Mouse (Mus musculus) spleen, adult 2 months (tissue): ENCODE measurements around the gene Hs3st6.

Experiments
- CTCF ChIP-seq: fragments of 200-500 bp; IDR thresholded peaks from 2 replicates; pipeline ENCODE4 v1.5.1; 2011; ENCODE audit warnings: mild to moderate bottlenecking, inconsistent platforms; ENCODE audit not compliant: insufficient read depth, insufficient read length, insufficient replicate concordance; ENCODE audit errors: extremely low read depth
- POLR2A ChIP-seq: fragments of 200-500 bp; IDR thresholded peaks from 2 replicates; pipeline ENCODE4 v1.6.1; 2011; ENCODE audit warnings: low read depth, low read length, inconsistent platforms

DNA sequence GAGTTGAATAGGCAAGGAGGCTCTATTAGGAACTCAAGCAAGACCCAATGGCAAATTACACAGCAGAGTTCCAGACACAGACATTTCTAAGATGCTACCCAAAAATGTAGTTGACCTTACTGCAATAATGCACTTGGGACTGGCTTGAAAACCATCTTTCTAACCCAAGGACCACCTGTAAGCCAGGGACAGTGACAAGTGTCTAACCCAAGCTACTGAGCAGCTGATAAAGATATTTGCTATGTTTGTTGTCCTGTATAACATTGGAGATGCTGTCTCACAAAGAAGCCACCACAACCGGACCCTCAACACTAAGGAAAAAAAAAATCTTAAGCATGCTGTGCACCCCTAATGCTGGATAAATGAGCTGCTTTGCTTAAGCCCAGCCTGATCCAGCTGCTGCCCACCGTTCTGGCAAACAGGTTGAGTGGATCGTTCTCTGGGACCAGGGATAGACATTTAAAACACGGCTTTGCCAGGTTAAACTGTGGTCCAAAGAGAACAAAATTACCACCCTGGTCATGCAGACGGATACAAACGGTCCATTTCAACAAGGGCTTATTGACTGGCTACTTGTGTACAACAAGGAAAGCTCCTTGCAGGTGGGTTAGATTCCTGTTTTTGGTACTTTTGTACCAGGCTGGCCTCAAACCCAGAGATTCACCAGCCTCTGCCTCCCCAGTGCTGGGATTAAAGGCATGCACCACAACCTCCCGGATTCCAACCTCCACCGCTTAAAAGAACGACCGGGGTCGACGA is 29.5 kb upstream of the Hs3st6 start:
- TF ChIP-seq CTCF (no peak), POLR2A (no peak)
